Mouse (Mus musculus): ENCODE results near the gene AC124502.3. TPM values are rescaled to one million over a fixed set of nuclear protein-coding genes. Genes with fewer than 3 reads are reported as not detected.

The AC124502.3 gene
- polyA plus RNA-seq, 1 experiment from 2014 or later = 2.2 TPM

GRCm38 (mm10) chr19:5094243-5094632 lies 55.5 kb downstream of the AC124502.3 start:
- Histone ChIP-seq H3K27ac (no peak overlapping the region), H3K36me3 (peaks cover 24% of the 10 kb centered on the region), H3K9ac (no peak overlapping the region), H3K27me3 (peaks cover 16% of the 10 kb centered on the region), H3K9me3 (no peaks in the 10 kb centered on the region), H3K4me1 (peaks cover 37% of the 10 kb centered on the region), H3K4me3 (no peak overlapping the region), H3K4me2 (no peak overlapping the region)
- peak; percentile 35 for ATAC-seq (ENCODE audit: borderline replicate concordance, extremely low read depth, low FRiP score, low TSS enrichment)
- under 1% methylated on average over 21 of the region's 21 CpGs for WGBS

GRCm38 (mm10) chr19:5094746-5095417 lies 56.2 kb downstream of the AC124502.3 start:
- Histone ChIP-seq H3K9me3 (no peaks in the 10 kb centered on the region), H3K36me3 (peaks cover 28% of the 10 kb centered on the region), H3K4me3 (no peak overlapping the region), H3K4me2 (no peak overlapping the region), H3K9ac (no peak overlapping the region), H3K27me3 (peaks cover 16% of the 10 kb centered on the region), H3K27ac (no peak overlapping the region), H3K4me1 (peaks cover 34% of the 10 kb centered on the region)
- WGBS = 44% methylated on average over 11 of the region's 11 CpGs
- no peak for ATAC-seq (ENCODE audit: borderline replicate concordance, extremely low read depth, low FRiP score, low TSS enrichment)

DNA sequence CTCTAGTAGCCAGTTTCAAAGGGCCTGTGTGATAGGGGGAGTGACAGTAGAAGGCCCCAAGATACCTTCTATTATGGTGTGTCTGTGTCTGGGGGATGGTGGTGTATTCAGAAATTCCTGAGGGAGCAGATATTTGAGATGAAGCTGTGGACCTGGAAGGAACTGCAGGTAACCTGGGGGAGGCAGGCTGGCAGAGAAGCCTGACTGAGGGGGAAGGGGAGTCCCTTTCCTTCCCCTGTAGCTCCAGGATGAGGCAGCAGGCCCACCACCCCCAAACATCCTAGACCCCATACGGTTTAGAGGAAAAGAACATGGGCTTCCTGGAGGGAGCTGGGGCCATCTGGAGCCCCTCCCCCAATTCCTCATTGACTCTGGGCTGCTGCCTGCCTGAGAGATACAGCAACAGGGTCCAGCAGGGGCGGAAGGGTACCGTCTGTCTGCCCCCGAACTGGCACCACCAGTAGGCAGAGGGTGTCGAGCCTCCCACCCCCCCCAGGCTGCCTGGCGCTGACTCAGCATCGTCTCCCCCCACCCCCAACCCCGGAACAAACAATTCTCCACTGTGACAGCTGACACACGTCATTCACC lies 57.3 kb downstream of the AC124502.3 start:
- Histone ChIP-seq H3K4me2 (no peak overlapping the region), H3K9ac (no peak overlapping the region), H3K4me3 (no peak overlapping the region), H3K9me3 (no peaks in the 10 kb centered on the region), H3K27me3 (peaks cover 16% of the 10 kb centered on the region), H3K4me1 (peaks cover 34% of the 10 kb centered on the region), H3K27ac (no peak overlapping the region), H3K36me3 (peaks cover 31% of the 10 kb centered on the region)
- WGBS = 5% methylated on average over 9 of the region's 9 CpGs
- no peak for ATAC-seq (ENCODE audit: borderline replicate concordance, extremely low read depth, low FRiP score, low TSS enrichment)

DNA sequence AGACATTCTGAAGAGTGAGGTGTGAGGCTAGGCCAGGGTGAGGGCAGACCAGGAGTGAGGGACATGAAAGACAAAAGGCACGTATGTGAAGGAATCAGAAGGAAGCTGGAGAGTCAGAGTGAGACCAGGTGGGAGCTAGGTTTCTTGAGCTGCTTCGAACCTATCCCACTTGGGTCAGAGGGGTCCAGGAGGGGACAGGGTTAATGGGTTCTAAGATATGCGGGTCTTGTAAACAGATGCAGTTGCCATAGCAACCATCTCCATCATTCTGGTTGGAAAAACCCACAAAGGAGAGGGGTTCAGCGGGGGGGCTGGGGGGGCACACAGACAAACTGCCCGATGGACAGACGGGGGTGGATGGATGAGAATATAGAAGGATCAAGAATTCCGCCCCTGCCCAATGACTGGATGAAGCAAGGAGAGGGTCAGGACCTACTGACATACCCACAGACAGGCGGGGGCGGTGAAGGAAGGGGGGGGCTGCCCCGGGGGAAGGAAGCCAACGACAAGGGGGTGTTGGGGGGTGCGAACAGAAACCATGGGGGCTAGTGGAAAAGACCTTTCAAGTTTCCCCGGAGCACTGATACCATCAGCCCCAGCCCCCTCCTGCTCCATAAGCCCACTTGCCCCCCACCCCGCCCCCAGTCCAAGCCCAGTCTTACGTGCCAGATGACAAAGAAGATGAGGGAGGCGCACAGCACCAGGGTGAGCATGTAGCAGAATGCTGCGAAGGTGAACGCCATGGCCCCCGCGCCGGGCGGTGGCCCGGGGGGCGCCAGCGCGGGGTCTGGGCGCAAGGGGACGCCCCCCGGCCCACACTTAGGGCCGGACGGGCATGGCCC lies 59.1 kb downstream of the AC124502.3 start:
- Histone ChIP-seq H3K9me3 (no peaks in the 10 kb centered on the region), H3K4me1 (peaks cover 34% of the 10 kb centered on the region), H3K27ac (no peak overlapping the region), H3K9ac (peak overlapping the region; percentile 61), H3K4me3 (peak overlapping the region; percentile 57), H3K36me3 (peaks cover 36% of the 10 kb centered on the region), H3K4me2 (peak overlapping the region; percentile 100), H3K27me3 (peaks cover 16% of the 10 kb centered on the region)
- 4% methylated on average over 27 of the region's 31 CpGs for WGBS
- ATAC-seq (ENCODE audit: borderline replicate concordance, extremely low read depth, low FRiP score, low TSS enrichment) = 0 out of 2 replicates have a peak, but pooled peaks have one; percentile 3

GRCm38 (mm10) chr19:5098363-5099143 lies 59.9 kb downstream of the AC124502.3 start, which contains the start of gene Cnih2:
Gene Cnih2, minus strand, starts transcription at chr19:5098521.
- no peaks in the 10 kb centered on the region for H3K9me3 ChIP-seq
- H3K27ac ChIP-seq = no peak within 1 kb of the TSS
- peak within 1 kb of the TSS; percentile 57 for H3K4me3 ChIP-seq
- 3% methylated on average over 48 of the region's 48 CpGs for WGBS
- peaks cover 41% of the 10 kb centered on the region for H3K36me3 ChIP-seq
- H3K27me3 ChIP-seq = peaks cover 16% of the 10 kb centered on the region
- ATAC-seq (ENCODE audit: borderline replicate concordance, extremely low read depth, low FRiP score, low TSS enrichment) = peak; percentile 75; the same call in 1 of the 2 replicates
- peak within 1 kb of the TSS; percentile 61 for H3K9ac ChIP-seq
- peak within 1 kb of the TSS; percentile 100 for H3K4me2 ChIP-seq
- H3K4me1 ChIP-seq = peaks cover 34% of the 10 kb centered on the region

Other genes with a start within 250 kb of the AC124502.3 start
- gene Rbm4, start 245.0 kb upstream of the AC124502.3 start, polyA plus RNA-seq (2015; fragmentation: Nextera tagmentation; extraction: Ambion mirVana) = 57.6 and 64.1 TPM in 2 replicates
- 21.3 and 32.8 TPM in 2 replicates for gene Gm21992, start 227.3 kb upstream of the AC124502.3 start, polyA plus RNA-seq (2015; fragmentation: Nextera tagmentation; extraction: Ambion mirVana)
- gene Rbm14, start 227.3 kb upstream of the AC124502.3 start, polyA plus RNA-seq (2015; fragmentation: Nextera tagmentation; extraction: Ambion mirVana) = 91.3 and 95.3 TPM in 2 replicates
- 51.2 and 53.3 TPM in 2 replicates for gene Ccs, start 199.6 kb upstream of the AC124502.3 start, polyA plus RNA-seq (2015; fragmentation: Nextera tagmentation; extraction: Ambion mirVana)
- gene Ccdc87, start 199.5 kb upstream of the AC124502.3 start, polyA plus RNA-seq (2015; fragmentation: Nextera tagmentation; extraction: Ambion mirVana) = 0.20 and 0.33 TPM in 2 replicates
- gene Ctsf, start 183.8 kb upstream of the AC124502.3 start, polyA plus RNA-seq (2015; fragmentation: Nextera tagmentation; extraction: Ambion mirVana) = 21.8 and 25.3 TPM in 2 replicates
- 1.6 and 3.6 TPM in 2 replicates for gene Actn3, start 161.0 kb upstream of the AC124502.3 start, polyA plus RNA-seq (2015; fragmentation: Nextera tagmentation; extraction: Ambion mirVana)
- gene Zdhhc24, start 160.2 kb upstream of the AC124502.3 start, polyA plus RNA-seq (2015; fragmentation: Nextera tagmentation; extraction: Ambion mirVana) = 10.0 and 10.6 TPM in 2 replicates
- gene Bbs1, start 132.3 kb upstream of the AC124502.3 start, polyA plus RNA-seq (2015; fragmentation: Nextera tagmentation; extraction: Ambion mirVana) = 5.7 and 6.3 TPM in 2 replicates
- gene Dpp3, start 110.6 kb upstream of the AC124502.3 start, polyA plus RNA-seq (2015; fragmentation: Nextera tagmentation; extraction: Ambion mirVana) = 94.4 and 104 TPM in 2 replicates
- gene Peli3, start 95.8 kb upstream of the AC124502.3 start, polyA plus RNA-seq (2015; fragmentation: Nextera tagmentation; extraction: Ambion mirVana) = 1.5 and 2.0 TPM in 2 replicates
- 99.4 and 101 TPM in 2 replicates for gene Mrpl11, start 76.7 kb upstream of the AC124502.3 start, polyA plus RNA-seq (2015; fragmentation: Nextera tagmentation; extraction: Ambion mirVana)
- 0.06 and 0.13 TPM in 2 replicates for gene Npas4, start 48.6 kb upstream of the AC124502.3 start, polyA plus RNA-seq (2015; fragmentation: Nextera tagmentation; extraction: Ambion mirVana)
- 2.7 and 4.1 TPM in 2 replicates for gene Slc29a2, start 15.0 kb upstream of the AC124502.3 start, polyA plus RNA-seq (2015; fragmentation: Nextera tagmentation; extraction: Ambion mirVana)
- gene B4gat1, start 65 bp upstream of the AC124502.3 start, polyA plus RNA-seq (2015; fragmentation: Nextera tagmentation; extraction: Ambion mirVana) = 53.0 and 53.8 TPM in 2 replicates
- 47.4 and 51.4 TPM in 2 replicates for gene Brms1, start 2.5 kb downstream of the AC124502.3 start, polyA plus RNA-seq (2015; fragmentation: Nextera tagmentation; extraction: Ambion mirVana)
- gene Rin1, start 11.6 kb downstream of the AC124502.3 start, polyA plus RNA-seq (2015; fragmentation: Nextera tagmentation; extraction: Ambion mirVana) = 2.7 and 2.9 TPM in 2 replicates
- 71.7 and 72.4 TPM in 2 replicates for gene Cd248, start 29.2 kb downstream of the AC124502.3 start, polyA plus RNA-seq (2015; fragmentation: Nextera tagmentation; extraction: Ambion mirVana)
- 3.4 and 4.6 TPM in 2 replicates for gene Tmem151a, start 46.6 kb downstream of the AC124502.3 start, polyA plus RNA-seq (2015; fragmentation: Nextera tagmentation; extraction: Ambion mirVana)
- gene Yif1a, start 49.6 kb downstream of the AC124502.3 start, polyA plus RNA-seq (2015; fragmentation: Nextera tagmentation; extraction: Ambion mirVana) = 94.5 and 96.8 TPM in 2 replicates
- gene Cnih2, start 59.6 kb downstream of the AC124502.3 start, polyA plus RNA-seq (2015; fragmentation: Nextera tagmentation; extraction: Ambion mirVana) = 8.6 and 9.0 TPM in 2 replicates
- 288 and 294 TPM in 2 replicates for gene Rab1b, start 68.2 kb downstream of the AC124502.3 start, polyA plus RNA-seq (2015; fragmentation: Nextera tagmentation; extraction: Ambion mirVana)
- 16.2 and 19.4 TPM in 2 replicates for gene Klc2, start 79.7 kb downstream of the AC124502.3 start, polyA plus RNA-seq (2015; fragmentation: Nextera tagmentation; extraction: Ambion mirVana)
- gene Pacs1, start 234.2 kb downstream of the AC124502.3 start, polyA plus RNA-seq (2015; fragmentation: Nextera tagmentation; extraction: Ambion mirVana) = 20.6 and 21.4 TPM in 2 replicates